Mouse (Mus musculus) hematopoietic stem cell, adult 5-6 weeks (primary cell): ENCODE results near the gene Arf6. TPM values are rescaled to one million over a fixed set of nuclear protein-coding genes. Genes with fewer than 3 reads are reported as not detected.

Source experiments
- ATAC-seq, 2 experiments: fragments of 125-278 bp in 1 of 2; replicated peaks in 1 of 2; 2 replicates each; pipeline ENCODE4 v1.8.0; 2016 to 2017; ENCODE audit warnings: inconsistent platforms in 2 of 2, mild to moderate bottlenecking in 2 of 2, moderate number of reproducible peaks in 2 of 2, low read depth in 1 of 2, moderate TSS enrichment in 1 of 2; ENCODE audit not compliant: low FRiP score in 2 of 2, poor library complexity in 2 of 2, severe bottlenecking in 2 of 2, insufficient read depth in 1 of 2, low TSS enrichment in 1 of 2
- total RNA-seq: library from RNA; stranded (forward); fragments of 172-1452, 232-1000 nt; gene quantifications from 2 replicates; pipeline ENCODE4 v1.2.3, GENCODE M21; 2017

Gene Arf6
- total RNA-seq, 1 experiment from 2014 or later = 157 TPM

- ATAC-seq = no peak
Observed at GRCm38 (mm10) chr12:69394456-69394855, 22.5 kb downstream of the Arf6 start.

- ATAC-seq = no peak
Observed at GRCm38 (mm10) chr12:69400367-69400766, 28.4 kb downstream of the Arf6 start.

DNA sequence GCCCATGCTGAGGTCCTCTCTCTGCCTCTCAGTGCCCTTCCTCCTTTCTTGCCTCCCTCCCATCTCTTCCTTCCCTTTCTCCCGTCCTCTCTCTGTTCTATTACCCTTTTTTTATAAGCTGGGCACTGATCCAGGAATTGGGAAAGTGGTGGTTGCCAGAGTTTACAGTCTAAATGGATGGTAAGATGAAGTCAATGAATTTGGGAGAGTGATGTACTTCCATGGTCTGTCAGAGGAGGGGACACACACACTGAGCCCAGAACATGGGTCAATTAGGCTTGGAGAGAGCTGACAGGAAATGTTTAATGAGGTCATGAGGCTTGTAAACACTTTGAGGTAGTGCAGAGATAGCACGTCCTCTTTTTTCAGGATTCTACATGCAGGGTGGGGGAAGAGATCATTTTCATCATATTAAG is 28.9 kb downstream of the Arf6 start:
- peak; percentile 46 to 51; a peak in 2 of 4 replicates for ATAC-seq

- ATAC-seq = no peak
Observed at GRCm38 (mm10) chr12:69402100-69402499, 30.1 kb downstream of the Arf6 start.

GRCm38 (mm10) chr12:69402594-69403167 is 30.7 kb downstream of the Arf6 start:
- no peak for ATAC-seq

DNA sequence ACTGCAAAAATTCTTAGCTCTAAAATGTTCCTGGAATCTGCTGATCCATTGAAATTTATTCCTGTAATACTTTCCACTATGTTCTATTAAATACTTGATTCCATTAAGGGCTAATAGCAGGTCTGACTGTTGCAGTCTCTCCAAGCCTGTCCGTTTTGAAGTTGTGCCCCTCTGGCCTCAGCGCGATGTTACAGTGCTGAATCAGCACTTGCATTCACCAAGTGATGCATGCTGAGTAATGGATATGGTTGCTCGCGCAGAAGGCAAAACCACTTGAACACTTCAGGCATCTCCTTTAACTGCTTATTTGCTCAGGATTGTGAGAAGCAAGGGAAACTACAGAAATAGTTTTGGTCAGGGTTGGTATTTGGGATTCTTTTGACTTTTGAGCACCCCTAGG is 38.8 kb downstream of the Arf6 start:
- no peak for ATAC-seq

GRCm38 (mm10) chr12:69411936-69412335 is 40.0 kb downstream of the Arf6 start:
- peak; percentile 30 to 44; a peak in 2 of 4 replicates for ATAC-seq

GRCm38 (mm10) chr12:69413303-69413702 is 41.4 kb downstream of the Arf6 start:
- no peak for ATAC-seq

DNA sequence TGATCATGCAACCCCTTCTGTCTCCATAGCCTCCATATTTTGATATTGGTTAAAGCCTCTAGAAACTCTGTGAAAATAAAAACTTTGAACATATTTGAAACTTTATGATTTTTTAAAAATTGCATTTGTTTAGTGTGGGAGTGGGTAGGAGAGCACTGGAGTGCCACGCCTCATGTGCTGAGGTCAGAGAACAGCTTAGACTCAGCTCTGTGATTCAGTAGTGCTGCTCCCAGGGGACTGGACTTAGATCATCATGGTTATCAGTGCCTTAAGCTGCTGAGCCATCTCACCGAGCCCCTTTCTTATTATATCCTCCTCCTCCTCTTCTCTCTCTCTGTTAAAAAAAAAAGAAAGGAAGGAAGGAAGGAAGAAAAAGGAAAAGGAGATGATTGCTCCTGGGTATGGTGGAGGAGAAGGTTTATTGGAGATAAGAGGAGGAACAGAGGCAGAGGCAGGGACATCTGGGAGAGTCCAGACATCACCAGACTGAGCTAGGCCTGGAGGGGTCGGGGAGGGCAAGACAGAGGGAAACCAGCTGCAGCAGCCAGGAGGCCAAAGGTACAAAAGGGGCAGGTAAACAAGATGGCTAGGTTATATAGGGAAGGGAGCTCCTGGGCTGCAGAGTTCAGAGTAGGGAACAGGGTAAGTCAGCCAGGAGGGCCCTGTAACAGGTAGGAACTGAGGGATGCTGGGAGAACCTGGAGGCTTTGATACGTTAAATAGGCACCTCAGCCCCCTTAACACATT is 43.0 kb downstream of the Arf6 start:
- no peak for ATAC-seq

GRCm38 (mm10) chr12:69416793-69417192 is 44.8 kb downstream of the Arf6 start:
- peak in 1 of 2 experiments; percentile 49; a peak in 2 of 4 replicates for ATAC-seq

GRCm38 (mm10) chr12:69417701-69418291 is 45.8 kb downstream of the Arf6 start:
- ATAC-seq = no peak; a peak in 1 of 4 replicates

DNA sequence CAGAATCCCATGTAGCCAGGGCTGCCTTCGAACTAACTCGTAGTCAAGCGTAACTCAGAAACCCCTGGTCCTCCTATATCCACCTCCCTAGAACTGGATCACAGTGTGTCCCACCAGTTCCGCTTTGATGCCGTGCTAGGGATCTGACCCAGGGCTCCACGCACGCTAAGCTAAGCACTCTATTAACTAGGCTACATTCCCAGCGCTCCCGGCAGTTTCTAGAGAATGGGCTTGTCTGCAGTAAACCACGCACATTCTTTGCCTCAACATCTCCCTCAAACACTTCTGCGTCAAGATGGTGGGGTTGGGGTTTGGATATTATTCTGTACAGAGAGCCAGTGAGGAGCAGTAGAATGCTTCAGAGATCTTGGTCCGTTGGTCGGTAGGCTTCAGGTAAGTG is 46.7 kb downstream of the Arf6 start:
- no peak for ATAC-seq

GRCm38 (mm10) chr12:69419017-69419605 is 47.2 kb downstream of the Arf6 start:
- no peak for ATAC-seq

DNA sequence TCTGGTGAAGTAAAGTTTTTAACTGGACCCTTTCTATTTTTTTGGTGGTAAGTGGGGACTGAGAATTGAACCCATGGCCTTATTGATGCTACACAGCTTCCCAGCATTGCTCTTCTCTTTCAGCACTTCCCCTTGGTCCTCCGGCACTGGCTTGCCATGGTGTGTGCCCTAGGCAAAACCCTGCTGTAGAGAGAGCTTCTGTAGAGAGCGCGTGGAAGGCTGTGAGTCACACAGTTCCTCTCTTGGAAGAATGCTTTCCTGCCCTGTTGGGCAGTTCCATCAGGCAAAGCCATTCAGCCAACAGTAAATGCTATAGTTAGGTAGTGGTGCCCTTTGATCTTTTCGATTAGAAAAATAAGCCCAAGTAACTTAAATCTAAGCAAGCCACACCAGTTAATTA is 47.7 kb downstream of the Arf6 start:
- no peak for ATAC-seq

DNA sequence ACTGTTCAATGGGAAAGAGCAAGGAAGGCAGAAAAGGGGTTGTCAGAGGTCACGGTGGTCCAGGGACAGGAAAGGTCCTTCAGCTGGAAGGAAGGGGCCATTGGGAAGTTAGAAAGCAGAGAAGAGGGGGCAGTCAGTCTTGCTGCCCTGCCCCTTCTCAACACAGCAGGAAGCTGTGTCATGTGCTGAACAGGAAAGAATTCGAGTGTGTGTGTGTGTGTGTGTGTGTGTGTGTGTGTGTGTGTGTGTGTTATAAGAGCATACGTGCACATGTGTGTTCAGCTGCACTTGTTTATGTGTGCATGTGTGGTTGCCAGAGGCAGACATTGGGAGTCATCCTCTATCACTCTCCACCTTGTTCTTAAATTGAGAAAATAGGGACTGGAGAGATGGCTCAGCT is 48.8 kb downstream of the Arf6 start:
- no peak for ATAC-seq

DNA sequence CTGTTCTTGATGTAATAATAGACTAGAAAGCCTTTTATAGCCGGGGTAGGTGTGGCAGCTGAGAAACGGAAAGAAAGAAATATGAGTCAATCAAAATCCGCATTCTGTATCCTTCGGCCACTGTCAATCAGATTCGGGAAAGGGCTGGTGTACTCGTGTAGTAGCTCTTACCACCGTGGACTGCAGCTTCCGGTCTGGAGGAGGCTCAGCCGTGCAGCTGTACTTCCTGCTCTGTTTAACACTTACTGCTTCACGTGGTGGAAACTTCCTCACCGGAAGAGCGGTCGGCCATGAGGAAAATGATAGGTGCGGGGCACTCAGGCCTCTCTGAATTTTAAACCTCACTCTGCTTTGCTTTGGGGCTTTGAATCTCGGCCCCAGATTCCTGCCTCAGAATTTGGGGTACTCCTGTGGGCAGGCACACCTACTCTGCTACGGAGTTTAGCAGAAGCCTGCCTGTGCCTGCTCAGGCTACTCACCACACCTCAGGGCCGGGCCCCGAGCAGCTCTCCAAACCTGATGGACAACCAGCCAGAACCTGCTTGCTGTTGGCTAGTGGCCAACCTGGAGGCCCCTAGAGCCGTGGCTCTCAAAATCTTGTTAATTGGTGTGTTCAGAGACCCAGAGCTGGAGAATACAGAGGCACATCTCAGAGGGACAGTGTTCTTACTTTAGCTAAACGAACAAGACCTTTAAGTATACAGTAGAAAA is 51.0 kb downstream of the Arf6 start:
- ATAC-seq = peak; percentile 87 to 94
